Mouse (Mus musculus): Measurements from ENCODE around the gene Phlpp1. TPM values are rescaled to one million over a fixed set of nuclear protein-coding genes. Genes with fewer than 3 reads are reported as not detected.
A peak's percentile ranks its signal among the peaks of the same experiment; 100 is the strongest.

Phlpp1 gene
- total and polyA plus RNA-seq, 3 experiments: 14.8 to 38.4 (median 20.9) TPM

GRCm38 (mm10) chr1:106148386-106149380 is 22.9 kb upstream of the Phlpp1 start (continued):
- TF ChIP-seq NELFE (IDR thresholded peaks at IDR 0.05; ENCODE audit: low read depth, low read length): no peak

- Histone ChIP-seq H3K4me3 (replicated peaks in 1 of 3; ENCODE audit: low read depth in 2 of 3, low read length in 2 of 3, poor library complexity in 1 of 3) (no peak overlapping the region), H3K79me2 (replicated peaks; ENCODE audit: control insufficient read depth, extremely low read depth, insufficient read depth, poor library complexity, severe bottlenecking) (no peaks in the 10 kb centered on the region), H3K4me2 (ENCODE audit: insufficient read depth, low read depth, poor library complexity, severe bottlenecking) (no peak overlapping the region), H3K9ac (ENCODE audit: insufficient read depth, low read depth) (no peak overlapping the region), H3K27ac (ENCODE audit: insufficient read depth, low read depth) (no peak overlapping the region), H3K4me1 (ENCODE audit: control insufficient read depth in 1 of 2, insufficient read depth in 2 of 2) (peaks cover 7 to 47% of the 10 kb centered on the region in 2 experiments; a peak in 3 of 4 replicates), H3K9me3 (replicated peaks; ENCODE audit: low read length) (no peaks in the 10 kb centered on the region), H3K36me3 (replicated peaks in 1 of 2; ENCODE audit: control insufficient read depth in 1 of 2, insufficient read depth in 1 of 2, low read length in 1 of 2) (peaks cover 0 to 26% of the 10 kb centered on the region in 2 experiments), H3K27me3 (replicated peaks) (no peaks in the 10 kb centered on the region)
- in situ Hi-C loops (cut with MboI; ENCODE audit: low pct_ligation_motif_present, low pct_unique_long_range_greater_than_20kb, low sequenced_read_pairs) (no loop called here), dilution Hi-C loops (cut with MboI; ENCODE audit: extremely low pct_ligation_motif_present, extremely low pct_unique_long_range_greater_than_20kb, low sequenced_read_pairs) (no loop called here)
- TF ChIP-seq BHLHE40 (IDR thresholded peaks at IDR 0.05; ENCODE audit: low read depth, low read length): no peak
- TF ChIP-seq JUND (conservative IDR thresholded peaks at IDR 0.05; ENCODE audit: low read depth, low read length): no peak
- peak in 1 of 2 experiments; percentile 49; a peak in 2 of 4 replicates for TF ChIP-seq CTCF (conservative IDR thresholded peaks at IDR 0.05 in 1 of 2, IDR thresholded peaks at IDR 0.05 in 1 of 2; ENCODE audit: low read depth in 2 of 2, low read length in 2 of 2)
- no peak for TF ChIP-seq RCOR1 (conservative IDR thresholded peaks at IDR 0.05; ENCODE audit: low read depth, low read length)
- no peak for TF ChIP-seq TCF12 (IDR thresholded peaks at IDR 0.05; ENCODE audit: low read depth, low read length)
- TF ChIP-seq PAX5 (IDR thresholded peaks at IDR 0.05; ENCODE audit: low read length): no peak
- TF ChIP-seq POLR2A (IDR thresholded peaks at IDR 0.05; ENCODE audit: low read depth, low read length): no peak
- peak; percentile 37 for TF ChIP-seq RAD21 (IDR thresholded peaks at IDR 0.05; ENCODE audit: low read depth, low read length)
- no peak for TF ChIP-seq ZKSCAN1 (IDR thresholded peaks at IDR 0.05; ENCODE audit: borderline replicate concordance, low read depth, low read length)
- TF ChIP-seq E2F4 (IDR thresholded peaks at IDR 0.05; ENCODE audit: insufficient replicate concordance, low read depth, low read length): no peak
- no peak for TF ChIP-seq GABPA (IDR thresholded peaks at IDR 0.05; ENCODE audit: insufficient replicate concordance, low read depth, low read length)
- no peak for TF ChIP-seq ETS1 (conservative IDR thresholded peaks at IDR 0.05; ENCODE audit: low read depth, low read length)
- TF ChIP-seq USF2 (conservative IDR thresholded peaks at IDR 0.05; ENCODE audit: low read depth, low read length): no peak
- no peak for TF ChIP-seq UBTF (IDR thresholded peaks at IDR 0.05; ENCODE audit: low read depth, low read length)
- no peak for TF ChIP-seq ZC3H11A (IDR thresholded peaks at IDR 0.05; ENCODE audit: low read depth, low read length)
- TF ChIP-seq MYC (IDR thresholded peaks at IDR 0.05; ENCODE audit: low read depth, low read length): no peak
- no peak for TF ChIP-seq CHD2 (IDR thresholded peaks at IDR 0.05; ENCODE audit: low read length)
- TF ChIP-seq TBP (conservative IDR thresholded peaks at IDR 0.05; ENCODE audit: low read depth, low read length): no peak
- no peak for TF ChIP-seq JUN (IDR thresholded peaks at IDR 0.05; ENCODE audit: insufficient read depth, low read depth, low read length)
- peak; percentile 23; the same call in 1 of the 2 replicates for TF ChIP-seq SMC3 (IDR thresholded peaks at IDR 0.05; ENCODE audit: low read depth, low read length)
- TF ChIP-seq MAZ (IDR thresholded peaks at IDR 0.05; ENCODE audit: low read depth, low read length): no peak
- DNase-seq (ENCODE audit: extremely low read depth): no peak
Observed at GRCm38 (mm10) chr1:106151846-106152245, 19.7 kb upstream of the Phlpp1 start.

Measured in CH12.LX (cell line).